Mouse (Mus musculus) ES-E14 (cell line): ENCODE results near the gene Rad51. TPM values are rescaled to one million over a fixed set of nuclear protein-coding genes. Genes with fewer than 3 reads are reported as not detected.

Experiments used
- DNase-seq: peaks from one replicate; pipeline ENCODE4 v3.0.0-alpha.2; 2013; ENCODE audit warnings: low read depth, low spot score
- H3K27ac ChIP-seq: 2 replicates; pipeline ENCODE4 v1.5.1; 2012; ENCODE audit warnings: low read depth, mild to moderate bottlenecking, low read length, moderate library complexity, mixed read lengths; ENCODE audit not compliant: poor library complexity, insufficient read depth, severe bottlenecking
- H3K36me3 ChIP-seq: 2 replicates; pipeline ENCODE4 v1.6.1; 2012; ENCODE audit warnings: mild to moderate bottlenecking, low read length, moderate library complexity, mixed read lengths; ENCODE audit not compliant: control insufficient read depth, poor library complexity, insufficient read depth, severe bottlenecking
- H3K4me1 ChIP-seq, 2 experiments: fragments of 150-350 bp in 1 of 2; sonication (generic) in 1 of 2; 2 replicates each; pipeline ENCODE4 v1.6.1; 2012; ENCODE audit warnings: low read length in 2 of 2, mild to moderate bottlenecking in 1 of 2, mixed read lengths in 1 of 2; ENCODE audit not compliant: control insufficient read depth in 2 of 2, insufficient read depth in 2 of 2, poor library complexity in 1 of 2
- H3K4me3 ChIP-seq, 2 experiments: fragments of 150-350 bp in 1 of 2; sonication (generic) in 1 of 2; 2 replicates each; pipeline ENCODE4 v1.5.1; 2012; ENCODE audit warnings: low read length in 2 of 2, low read depth in 1 of 2, mild to moderate bottlenecking in 1 of 2, mixed read lengths in 1 of 2; ENCODE audit not compliant: insufficient read depth in 1 of 2, poor library complexity in 1 of 2, severe bottlenecking in 1 of 2
- H3K9ac ChIP-seq: 2 replicates; pipeline ENCODE4 v1.6.1; 2012; ENCODE audit warnings: low read depth, mild to moderate bottlenecking, low read length, mixed read lengths; ENCODE audit not compliant: poor library complexity, insufficient read depth, severe bottlenecking
- H3K9me3 ChIP-seq: fragments of 150-350 bp; sonication (generic); 2 replicates; pipeline ENCODE4 v1.6.1; 2012; ENCODE audit warnings: low read depth, mild to moderate bottlenecking, low read length; ENCODE audit not compliant: control insufficient read depth, insufficient read depth
- CHD2 ChIP-seq: IDR thresholded peaks from 2 replicates; pipeline ENCODE4 v1.6.1; 2014; ENCODE audit warnings: mild to moderate bottlenecking, low read depth, low read length, inconsistent platforms
- HCFC1 ChIP-seq: IDR thresholded peaks from 2 replicates; pipeline ENCODE4 v1.6.1; 2012; ENCODE audit warnings: low read length, inconsistent platforms, borderline replicate concordance; ENCODE audit not compliant: insufficient read depth
- MAFK ChIP-seq: IDR thresholded peaks from 2 replicates; pipeline ENCODE4 v1.6.1; 2014; ENCODE audit warnings: mild to moderate bottlenecking, low read depth, low read length, inconsistent platforms; ENCODE audit not compliant: insufficient read depth
- ZC3H11A ChIP-seq: IDR thresholded peaks from 2 replicates; pipeline ENCODE4 v1.6.1; 2012; ENCODE audit warnings: low read depth, mild to moderate bottlenecking, inconsistent platforms, low read length, borderline replicate concordance
- ZNF384 ChIP-seq: IDR thresholded peaks from 2 replicates; pipeline ENCODE4 v1.6.1; 2012; ENCODE audit warnings: low read depth, low read length, inconsistent platforms
- in situ Hi-C, 2 experiments: fragments of 600-800 bp; cut with MboI; formaldehyde crosslinking; loops; one replicate each; pipeline ENCODE4 v1.15.1; 2025; ENCODE audit warnings: low sequenced_read_pairs in 2 of 2, inconsistent platforms in 1 of 2; ENCODE audit not compliant: unreplicated experiment in 2 of 2
- total RNA-seq: library from RNA; depleted of rRNA; stranded (reverse); fragments of 300-350 nt; gene quantifications from 2 replicates; pipeline ENCODE4 v1.2.3, GENCODE M21; 2012

The Rad51 gene
- total RNA-seq, 1 experiment = 42.2 TPM

DNA sequence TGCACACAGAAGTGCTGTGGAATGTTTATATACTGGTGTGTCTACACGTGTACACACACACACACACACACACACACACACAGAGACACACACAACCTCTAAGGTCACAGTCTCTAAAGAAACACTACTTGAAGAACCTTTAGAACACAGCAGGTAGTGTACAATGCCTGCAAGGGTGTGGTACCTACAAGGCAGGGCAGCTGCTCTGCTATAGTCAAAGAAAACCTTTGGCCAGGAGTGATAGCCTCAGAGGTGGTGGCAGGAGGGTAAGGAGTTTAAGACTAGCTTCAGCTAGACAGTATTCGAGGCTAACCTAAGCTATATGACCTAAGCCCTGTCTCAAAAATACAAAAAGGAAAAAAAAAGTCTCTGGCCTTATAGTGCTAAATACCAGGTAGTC lies 42.1 kb downstream of the Rad51 start:
- Histone ChIP-seq H3K9ac (no peak overlapping the region), H3K36me3 (peaks cover 25% of the 10 kb centered on the region), H3K9me3 (no peaks in the 10 kb centered on the region), H3K27ac (no peak overlapping the region), H3K4me3 (no peak overlapping the region), H3K4me1 (no peaks in the 10 kb centered on the region; a peak in 1 of 4 replicates)
- no peak for TF ChIP-seq ZNF384
- TF ChIP-seq HCFC1 = no peak
- no peak for TF ChIP-seq CHD2
- TF ChIP-seq ZC3H11A = no peak
- no peak for TF ChIP-seq MAFK
- no peak for DNase-seq
- in situ Hi-C loops = no loop called here

DNA sequence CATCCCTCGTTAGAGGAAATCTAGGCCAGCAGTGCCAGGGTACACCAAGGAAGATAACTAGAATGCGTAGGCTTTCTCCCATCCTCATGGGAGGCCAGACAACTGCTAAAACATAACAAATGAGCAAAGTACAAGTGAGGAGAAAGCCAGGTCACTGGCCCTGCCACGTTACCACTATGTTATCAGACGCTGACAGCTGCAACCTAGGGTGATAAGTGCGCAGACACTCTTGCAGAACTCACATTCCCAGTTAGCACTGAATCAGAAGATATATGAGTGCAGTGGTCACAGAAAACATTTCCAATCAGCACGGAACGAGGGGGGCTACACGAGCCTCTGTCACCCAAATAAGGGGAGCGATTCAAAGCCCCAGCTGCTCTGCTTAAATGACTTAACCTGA lies 42.8 kb downstream of the Rad51 start:
- H3K9me3 ChIP-seq = no peaks in the 10 kb centered on the region
- no peak overlapping the region for H3K9ac ChIP-seq
- in situ Hi-C loops = no loop called here
- no peak overlapping the region; a peak in 1 of 4 replicates for H3K4me3 ChIP-seq
- no peak for TF ChIP-seq CHD2
- DNase-seq = no peak
- peaks cover 23% of the 10 kb centered on the region for H3K36me3 ChIP-seq
- H3K27ac ChIP-seq = no peak overlapping the region
- peaks cover 0 to 2% of the 10 kb centered on the region in 2 experiments; a peak in 1 of 4 replicates for H3K4me1 ChIP-seq

DNA sequence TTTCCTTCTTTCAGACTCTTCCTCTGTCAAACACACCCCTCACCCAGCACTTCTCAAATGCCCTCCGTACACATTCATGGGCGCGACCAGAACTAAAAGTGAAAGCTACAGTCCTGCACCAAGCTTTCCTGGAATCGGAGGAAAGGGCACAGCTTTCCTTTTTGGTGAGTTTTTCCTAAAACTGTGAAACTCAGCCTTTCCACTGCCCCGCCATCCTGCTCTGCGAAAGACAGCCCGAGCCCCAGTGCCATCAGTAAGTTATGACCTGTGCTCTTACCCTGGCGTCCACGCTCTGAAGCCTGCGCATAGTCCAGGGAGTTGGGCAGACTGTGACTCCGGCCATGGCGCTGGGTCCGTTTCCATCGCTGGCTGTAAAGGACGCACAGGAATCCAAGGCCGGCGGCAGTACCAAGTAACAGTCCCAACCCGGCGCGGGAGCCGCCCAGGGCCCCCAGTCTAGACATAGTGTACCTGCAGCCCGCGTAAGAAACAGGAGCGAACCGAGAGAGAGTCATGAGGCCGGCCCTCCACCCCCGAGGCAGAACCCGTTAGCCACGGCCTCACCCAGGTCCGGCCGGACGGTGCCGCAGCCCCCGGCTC lies 43.6 kb downstream of the Rad51 start:
- Histone ChIP-seq H3K9ac (peak overlapping the region; percentile 87), H3K4me1 (peaks cover 2 to 5% of the 10 kb centered on the region in 2 experiments; a peak in 2 of 4 replicates), H3K36me3 (peaks cover 18% of the 10 kb centered on the region), H3K9me3 (no peaks in the 10 kb centered on the region), H3K27ac (no peak overlapping the region), H3K4me3 (peak overlapping the region; percentile 87)
- no peak for DNase-seq
- in situ Hi-C loops = no loop called here
- TF ChIP-seq MAFK = no peak
- TF ChIP-seq ZC3H11A = no peak
- no peak for TF ChIP-seq HCFC1
- no peak for TF ChIP-seq ZNF384
- no peak for TF ChIP-seq CHD2

DNA sequence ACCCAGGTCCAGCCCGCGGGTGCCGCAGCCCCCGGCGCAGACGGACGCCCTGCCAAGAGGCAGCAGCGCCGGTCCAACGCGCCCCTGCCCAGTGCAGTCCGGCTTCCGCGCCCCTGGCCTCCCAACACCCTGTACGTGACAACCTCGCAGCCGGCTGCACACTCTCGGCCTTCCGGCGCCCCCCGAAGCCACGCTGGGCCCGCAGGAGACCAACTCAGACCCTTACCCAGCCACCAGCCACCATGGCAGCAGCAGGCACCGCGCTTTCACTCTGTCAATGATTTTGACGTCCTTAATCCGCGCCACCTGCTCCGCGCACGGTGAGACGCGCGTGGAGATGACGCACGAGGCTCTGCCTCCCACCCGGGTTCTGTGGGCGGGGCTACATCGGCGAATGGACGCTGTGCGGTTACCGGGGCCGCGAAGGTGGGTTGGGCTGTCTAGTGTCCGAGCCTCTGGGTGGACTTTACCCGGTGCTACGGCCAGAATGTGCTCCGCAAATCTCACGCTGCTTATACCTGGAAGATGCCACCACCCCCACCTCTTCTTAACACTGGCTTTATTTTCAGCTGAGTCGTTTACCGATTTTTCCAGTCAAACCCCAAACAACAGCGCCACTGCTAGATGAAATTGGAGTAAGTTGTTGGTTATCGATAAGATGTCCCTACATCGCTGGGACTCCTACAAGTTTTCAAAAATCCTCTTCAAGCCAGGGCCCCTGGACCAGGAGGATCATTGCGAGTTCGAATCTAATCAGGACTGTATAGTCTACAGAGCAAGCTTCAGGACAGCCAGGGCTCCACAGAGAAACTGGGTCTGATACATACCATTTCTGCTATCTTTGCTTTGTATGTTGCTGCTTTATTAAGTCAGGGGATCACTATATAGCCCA lies 44.3 kb downstream of the Rad51 start, which contains the start of gene Rmdn3:
Gene Rmdn3, minus strand, starts transcription at position 354 of the 892 bp plus-strand sequence.
- Histone ChIP-seq H3K4me1 (peaks cover 3 to 8% of the 10 kb centered on the region in 2 experiments; a peak in 2 of 4 replicates), H3K36me3 (peaks cover 16% of the 10 kb centered on the region), H3K27ac (no peak within 1 kb of the TSS), H3K9ac (peak within 1 kb of the TSS; percentile 87), H3K4me3 (peak within 1 kb of the TSS; percentile 87), H3K9me3 (no peaks in the 10 kb centered on the region)
- peak; percentile 91 for DNase-seq
- TF ChIP-seq ZNF384 (no peak), HCFC1 (peak; percentile 84), CHD2 (no peak), MAFK (no peak)
- in situ Hi-C loops = no loop called here
